Mouse (Mus musculus) hindbrain, postnatal 0 days (tissue): ENCODE measurements around the gene Stk10. TPM values are rescaled to one million over a fixed set of nuclear protein-coding genes. Genes with fewer than 3 reads are reported as not detected.

Experiments used
- ATAC-seq: fragments of 200-750 bp; cut with Nextera tagmentation; 2 replicates; pipeline ENCODE4 v1.8.0; 2017; ENCODE audit warnings: mild to moderate bottlenecking, moderate TSS enrichment, moderate library complexity
- DNase-seq: peaks from one replicate; pipeline ENCODE4 v3.0.0-alpha.2; 2015; ENCODE audit warnings: low spot score
- H3K27ac ChIP-seq: fragments of 300-500 bp; sonication (generic); 2 replicates; pipeline ENCODE4 v1.5.1; 2014; ENCODE audit warnings: mild to moderate bottlenecking
- H3K27me3 ChIP-seq: fragments of 300-500 bp; sonication (generic); 2 replicates; pipeline ENCODE4 v1.6.1; 2014; ENCODE audit warnings: low read length, mixed read lengths; ENCODE audit not compliant: insufficient read depth
- H3K36me3 ChIP-seq: fragments of 300-500 bp; sonication (generic); 2 replicates; pipeline ENCODE4 v1.6.1; 2014; ENCODE audit warnings: low read length, mixed read lengths; ENCODE audit not compliant: insufficient read depth
- H3K4me1 ChIP-seq: fragments of 300-500 bp; sonication (generic); 2 replicates; pipeline ENCODE4 v1.6.1; 2014; ENCODE audit warnings: antibody characterized with exemption, low read length, mixed read lengths; ENCODE audit not compliant: insufficient read depth
- H3K4me2 ChIP-seq: fragments of 300-500 bp; sonication (generic); 2 replicates; pipeline ENCODE4 v1.6.1; 2014; ENCODE audit warnings: low read depth, mild to moderate bottlenecking, low read length, moderate library complexity, mixed read lengths
- H3K4me3 ChIP-seq: fragments of 300-500 bp; sonication (generic); 2 replicates; pipeline ENCODE4 v1.5.1; 2014; ENCODE audit warnings: low read length
- H3K9ac ChIP-seq: fragments of 300-500 bp; sonication (generic); replicated peaks from 2 replicates; pipeline ENCODE4 v1.6.1; 2014; ENCODE audit warnings: mild to moderate bottlenecking, low read length, moderate library complexity, mixed read lengths
- H3K9me3 ChIP-seq: fragments of 300-500 bp; sonication (generic); 2 replicates; pipeline ENCODE4 v1.6.1; 2016; ENCODE audit warnings: low read length, mixed read lengths
- CTCF ChIP-seq: IDR thresholded peaks from 2 replicates; pipeline ENCODE4 v1.5.1; 2016; ENCODE audit warnings: antibody characterized with exemption, control low read depth, low read depth
- WGBS: fragments of 180-500 bp; shearing (Covaris S2); extraction: QIAGEN DNeasy Blood & Tissue Kit; methylation state at CpG from one replicate; pipeline ENCODE4 v1.1.7; 2014; 5-methylcytosine and 5-hydroxymethylcytosine counted together
- polyA plus RNA-seq: library from polyadenylated mRNA; unstranded; fragments of >200 nt; fragmentation: Nextera tagmentation; extraction: Ambion mirVana; gene quantifications from 2 replicates; pipeline ENCODE4 v1.2.1, GENCODE M21; 2015
- total RNA-seq: library from RNA; depleted of rRNA; stranded (reverse); fragments of >200 nt; gene quantifications from 2 replicates; pipeline ENCODE4 v1.2.3, GENCODE M21; 2014

Gene Stk10
- total and polyA plus RNA-seq, 2 experiments from 2014 or later, result 1.2 to 4.5 TPM

DNA sequence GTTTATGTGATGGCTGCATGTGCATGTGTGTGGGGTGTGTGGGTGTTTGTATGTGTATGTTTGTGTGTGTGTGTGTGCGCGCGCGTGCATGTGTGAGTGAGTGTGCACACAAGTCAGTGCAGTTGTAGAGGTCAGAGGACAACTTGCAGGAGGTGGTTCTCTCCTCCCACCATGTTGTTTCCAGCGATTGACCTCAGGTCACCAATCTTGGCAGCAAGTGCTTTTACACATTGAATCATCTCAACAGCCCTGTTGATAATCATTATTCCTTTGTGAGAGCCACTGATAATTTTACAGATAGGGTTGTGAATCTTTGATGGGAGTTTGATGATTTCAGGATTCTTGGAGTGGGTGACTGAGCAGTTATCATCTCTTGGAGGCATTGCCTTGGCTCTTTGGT lies 99.6 kb downstream of the Stk10 start:
- H3K27ac ChIP-seq, result no peak overlapping the region
- no peak overlapping the region for H3K9ac ChIP-seq
- ATAC-seq (no peak), DNase-seq (no peak)
- no peaks in the 10 kb centered on the region for H3K27me3 ChIP-seq
- H3K4me1 ChIP-seq, result no peaks in the 10 kb centered on the region
- no peak for TF ChIP-seq CTCF
- no peaks in the 10 kb centered on the region for H3K9me3 ChIP-seq
- no peak overlapping the region for H3K4me3 ChIP-seq
- 95% methylated on average over 5 of the region's 5 CpGs for WGBS
- H3K4me2 ChIP-seq, result no peak overlapping the region
- H3K36me3 ChIP-seq, result no peaks in the 10 kb centered on the region

DNA sequence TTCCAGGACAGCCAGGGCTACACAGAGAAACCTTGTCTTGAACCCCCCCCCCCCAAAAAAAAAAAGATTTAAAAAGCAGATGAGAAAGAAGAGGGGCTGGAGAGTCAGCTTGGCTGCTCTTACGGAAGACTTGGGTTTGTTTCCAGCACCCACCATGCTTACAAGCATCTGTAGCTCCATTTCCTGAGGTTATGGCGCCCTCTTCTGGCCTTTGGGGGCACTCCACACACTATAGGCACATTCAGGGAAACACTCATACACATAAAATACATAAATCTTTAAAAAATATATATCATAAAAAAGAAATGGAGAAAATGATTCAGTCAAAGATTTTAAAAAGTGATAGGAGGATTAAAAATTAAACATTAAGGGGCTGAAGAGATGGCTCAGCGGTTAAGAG lies 100.4 kb downstream of the Stk10 start:
- Histone ChIP-seq H3K27me3 (no peaks in the 10 kb centered on the region), H3K27ac (no peak overlapping the region), H3K4me1 (no peaks in the 10 kb centered on the region), H3K4me3 (no peak overlapping the region), H3K9ac (no peak overlapping the region), H3K4me2 (no peak overlapping the region), H3K9me3 (no peaks in the 10 kb centered on the region), H3K36me3 (no peaks in the 10 kb centered on the region)
- ATAC-seq, result no peak
- 72% methylated on average over 3 of the region's 3 CpGs for WGBS
- DNase-seq, result no peak
- TF ChIP-seq CTCF, result peak; percentile 25; the same call in 1 of the 2 replicates

DNA sequence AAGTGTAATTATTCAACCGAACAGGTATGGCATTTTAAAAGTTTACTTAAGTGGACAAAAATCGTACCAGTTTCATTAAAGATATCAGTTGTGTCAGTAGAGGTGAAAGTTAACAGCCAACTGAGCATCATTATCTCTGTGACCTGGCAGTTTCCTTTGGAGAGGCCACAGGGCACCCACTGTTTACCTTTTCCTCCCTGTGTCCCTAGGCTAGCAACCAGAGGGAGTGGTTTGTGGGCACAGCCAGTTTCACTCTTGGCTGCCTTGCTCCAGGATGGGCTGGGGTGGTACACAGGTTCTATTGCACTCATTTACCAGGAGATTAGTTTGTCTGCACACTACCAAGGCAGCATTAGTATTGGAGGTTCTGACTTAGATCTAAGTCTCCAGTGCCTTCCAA lies 101.0 kb downstream of the Stk10 start:
- no peak overlapping the region for H3K9ac ChIP-seq
- no peaks in the 10 kb centered on the region for H3K9me3 ChIP-seq
- no peaks in the 10 kb centered on the region for H3K36me3 ChIP-seq
- 97% methylated on average over 2 of the region's 2 CpGs for WGBS
- DNase-seq (no peak), ATAC-seq (no peak)
- H3K27ac ChIP-seq, result no peak overlapping the region
- no peaks in the 10 kb centered on the region for H3K4me1 ChIP-seq
- H3K4me3 ChIP-seq, result no peak overlapping the region
- no peaks in the 10 kb centered on the region for H3K27me3 ChIP-seq
- no peak overlapping the region for H3K4me2 ChIP-seq
- TF ChIP-seq CTCF, result no peak

DNA sequence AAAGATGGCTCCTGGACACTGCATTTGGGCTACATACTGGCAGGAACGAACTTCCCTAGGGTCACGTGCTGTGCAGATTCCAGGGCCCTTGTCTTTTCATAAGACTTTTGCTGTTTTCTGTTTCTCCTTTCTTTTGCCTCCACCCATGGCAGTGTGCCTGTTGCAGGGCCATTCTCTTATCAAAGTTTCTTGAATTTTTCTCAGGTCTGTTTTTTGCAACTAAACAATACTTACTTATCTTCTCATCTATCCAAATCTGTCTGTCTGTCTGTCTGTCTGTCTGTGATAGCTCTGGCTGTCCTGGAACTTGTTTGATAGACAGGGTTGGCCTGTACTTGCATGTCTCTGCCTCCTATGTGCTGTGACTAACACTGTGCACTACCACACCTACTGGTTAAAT lies 101.7 kb downstream of the Stk10 start:
- ATAC-seq (no peak), DNase-seq (no peak)
- Histone ChIP-seq H3K27me3 (no peaks in the 10 kb centered on the region), H3K4me2 (no peak overlapping the region), H3K9ac (no peak overlapping the region), H3K36me3 (no peaks in the 10 kb centered on the region), H3K4me3 (no peak overlapping the region), H3K4me1 (no peaks in the 10 kb centered on the region), H3K27ac (no peak overlapping the region), H3K9me3 (no peaks in the 10 kb centered on the region)
- no peak for TF ChIP-seq CTCF
- WGBS, result 56% methylated on average over 2 of the region's 2 CpGs

DNA sequence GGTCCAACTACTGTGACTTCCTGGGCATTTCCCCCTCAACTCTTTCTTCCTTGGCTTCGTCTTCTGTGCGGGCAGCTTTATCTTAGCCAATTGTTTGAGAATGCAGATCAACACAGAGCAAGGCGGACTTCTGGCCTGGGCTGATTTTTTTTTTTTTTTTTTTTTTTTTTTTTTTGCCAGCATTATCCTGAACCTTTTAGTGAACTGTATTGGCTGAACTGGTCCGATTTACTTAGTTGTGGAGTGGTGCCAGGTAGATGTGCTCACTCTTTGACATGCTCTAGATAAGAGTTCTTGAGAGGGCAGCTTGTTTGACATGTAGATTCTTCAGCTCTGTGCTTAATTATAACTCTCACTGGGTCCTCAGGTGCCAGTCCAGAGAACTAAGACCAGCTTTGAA lies 103.2 kb downstream of the Stk10 start:
- H3K4me2 ChIP-seq, result no peak overlapping the region
- H3K9ac ChIP-seq, result no peak overlapping the region
- H3K27ac ChIP-seq, result no peak overlapping the region
- WGBS, result 78% methylated on average over 4 of the region's 4 CpGs
- no peak for ATAC-seq
- no peaks in the 10 kb centered on the region for H3K36me3 ChIP-seq
- no peak for TF ChIP-seq CTCF
- H3K27me3 ChIP-seq, result no peaks in the 10 kb centered on the region
- H3K9me3 ChIP-seq, result no peaks in the 10 kb centered on the region
- H3K4me1 ChIP-seq, result peaks cover 5% of the 10 kb centered on the region; the same call in 1 of the 2 replicates
- no peak overlapping the region for H3K4me3 ChIP-seq
- no peak for DNase-seq

DNA sequence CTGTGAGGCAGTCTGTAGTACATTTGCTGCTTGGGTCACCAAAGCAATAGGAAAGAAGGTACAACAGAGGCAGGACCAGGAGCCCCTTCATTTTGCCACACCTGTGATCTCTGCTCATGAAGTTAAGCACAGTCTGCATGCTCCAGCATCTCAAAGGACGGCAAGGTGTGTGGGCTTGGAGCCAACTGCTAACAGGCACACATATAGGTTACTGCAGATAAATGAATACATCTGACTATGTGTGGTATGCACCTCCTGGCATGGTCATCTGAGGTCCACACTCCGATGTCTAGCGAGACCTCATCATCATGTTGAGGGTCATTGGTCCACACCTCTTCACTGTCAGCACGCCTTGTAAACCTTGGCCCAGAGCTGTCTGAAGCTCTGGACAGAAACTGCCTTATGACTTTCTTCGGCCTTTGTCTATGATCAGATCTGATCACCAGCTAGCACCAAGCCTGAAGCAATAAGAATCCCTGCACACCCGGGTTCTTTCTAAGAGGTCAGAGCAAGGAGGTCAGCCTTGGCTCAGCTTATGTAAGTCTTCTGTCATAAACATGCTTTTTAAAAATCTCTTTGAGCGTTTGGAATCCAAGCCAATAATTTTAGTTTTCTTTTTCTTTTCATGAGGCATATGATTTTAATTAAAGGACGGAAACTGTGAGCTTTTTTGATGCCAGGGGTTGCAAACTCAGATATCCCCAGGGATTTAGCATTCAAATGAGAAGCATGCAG lies 105.6 kb downstream of the Stk10 start:
- H3K4me2 ChIP-seq, result no peak overlapping the region
- H3K9ac ChIP-seq, result no peak overlapping the region
- H3K27ac ChIP-seq, result no peak overlapping the region
- ATAC-seq, result no peak
- H3K9me3 ChIP-seq, result no peaks in the 10 kb centered on the region
- DNase-seq, result no peak
- WGBS, result 79% methylated on average over 8 of the region's 8 CpGs
- no peaks in the 10 kb centered on the region for H3K27me3 ChIP-seq
- no peaks in the 10 kb centered on the region for H3K36me3 ChIP-seq
- no peak overlapping the region for H3K4me3 ChIP-seq
- H3K4me1 ChIP-seq, result peaks cover 9% of the 10 kb centered on the region; the same call in 1 of the 2 replicates
- TF ChIP-seq CTCF, result no peak

DNA sequence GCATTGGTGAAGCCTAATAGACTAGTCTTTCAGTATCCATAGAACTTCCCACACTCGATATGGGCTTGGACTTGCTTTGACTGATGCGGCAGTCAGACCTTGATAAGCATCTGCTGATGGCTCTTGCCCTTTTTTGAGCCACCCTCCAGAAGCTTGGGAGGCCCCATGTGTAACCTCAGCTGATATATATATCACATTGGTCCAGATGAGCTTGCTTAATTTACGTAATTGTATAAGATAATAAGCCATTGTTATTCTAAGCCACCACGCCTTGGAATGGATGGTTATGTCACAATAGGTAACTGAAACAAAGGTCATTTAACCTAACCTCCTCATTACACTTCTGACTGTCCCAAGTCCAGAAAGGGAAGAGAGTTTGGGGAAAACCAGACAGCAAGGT lies 107.5 kb downstream of the Stk10 start:
- ATAC-seq (no peak), DNase-seq (no peak)
- Histone ChIP-seq H3K4me1 (peaks cover 15% of the 10 kb centered on the region; the same call in 1 of the 2 replicates), H3K36me3 (no peaks in the 10 kb centered on the region), H3K4me3 (no peak overlapping the region), H3K9me3 (no peaks in the 10 kb centered on the region), H3K27ac (no peak overlapping the region), H3K9ac (no peak overlapping the region), H3K27me3 (no peaks in the 10 kb centered on the region), H3K4me2 (no peak overlapping the region)
- no peak for TF ChIP-seq CTCF
- 94% methylated on average over 4 of the region's 4 CpGs for WGBS
